Mouse (Mus musculus): ENCODE results near the gene Hdc. TPM values are rescaled to one million over a fixed set of nuclear protein-coding genes. Genes with fewer than 3 reads are reported as not detected.

Hdc gene
- polyA plus RNA-seq, 1 experiment from 2014 or later, result 0.56 TPM

Other genes with a start within 250 kb of the Hdc start
- gene Atp8b4, start 118.6 kb downstream of the Hdc start, polyA plus RNA-seq (2016; fragmentation: Nextera tagmentation; extraction: Ambion mirVana), result 0.11 and 0.19 TPM in 2 replicates
- 1.8 and 1.9 TPM in 2 replicates for gene Slc27a2, start 66.9 kb downstream of the Hdc start, polyA plus RNA-seq (2016; fragmentation: Nextera tagmentation; extraction: Ambion mirVana)
- gene Gabpb1, start 57.0 kb upstream of the Hdc start, polyA plus RNA-seq (2016; fragmentation: Nextera tagmentation; extraction: Ambion mirVana), result 64.6 and 66.3 TPM in 2 replicates
- 36.5 and 38.6 TPM in 2 replicates for gene Usp8, start 88.0 kb upstream of the Hdc start, polyA plus RNA-seq (2016; fragmentation: Nextera tagmentation; extraction: Ambion mirVana)
- gene Usp50, start 164.2 kb upstream of the Hdc start, polyA plus RNA-seq (2016; fragmentation: Nextera tagmentation; extraction: Ambion mirVana), result 2.9 and 3.7 TPM in 2 replicates

Measured in neural tube, embryonic 12.5 days (tissue).